Mouse (Mus musculus): ENCODE measurements at regions not wholly inside any gene's neighbourhood (a gene's known extent, or its start where the extent isn't known, plus 50 kb on each side); places are given as distances from the start of the nearest gene placed in this dataset.
A peak's percentile ranks its signal among the peaks of the same experiment; 100 is the strongest.

DNA sequence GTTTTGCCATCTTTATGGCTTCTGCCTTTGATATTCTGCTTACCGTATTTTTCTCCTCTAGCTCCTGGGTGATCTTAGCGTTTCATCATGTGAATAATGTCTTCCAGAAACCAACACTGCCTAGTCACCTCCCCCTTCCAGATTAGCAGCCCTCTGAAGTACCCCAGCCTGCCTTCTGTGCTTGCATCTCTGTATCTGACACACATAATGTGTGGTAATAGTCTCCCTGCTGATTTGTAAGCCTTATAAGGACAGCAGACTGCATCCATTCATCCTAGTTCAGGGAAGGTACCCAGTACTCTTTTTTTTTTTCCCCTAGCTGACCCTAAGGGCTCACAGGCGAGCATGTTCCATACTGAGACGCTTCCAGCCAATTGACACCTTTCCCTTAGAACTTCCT is 409.2 kb upstream of the Prickle1 start:
- Histone ChIP-seq H3K4me3 (ENCODE audit: low read depth, low read length) (no peak overlapping the region), H3K9me3 (ENCODE audit: control insufficient read depth, low read length) (no peaks in the 10 kb centered on the region), H3K27me3 (replicated peaks; ENCODE audit: control insufficient read depth, insufficient read depth, low read length) (no peaks in the 10 kb centered on the region), H3K4me1 (replicated peaks; ENCODE audit: control insufficient read depth, insufficient read depth, low read length) (no peaks in the 10 kb centered on the region), H3K4me2 (no peak overlapping the region), H3K36me3 (ENCODE audit: control insufficient read depth, insufficient read depth, low read length) (no peaks in the 10 kb centered on the region), H3K9ac (ENCODE audit: low read depth, low read length) (no peak overlapping the region), H3K27ac (ENCODE audit: low read depth, low read length) (no peak overlapping the region)
- DNase-seq (ENCODE audit: low spot score) (no peak), ATAC-seq (replicated peaks; ENCODE audit: low FRiP score) (no peak)
- 30% methylated on average over 4 of the region's 4 CpGs for WGBS

DNA sequence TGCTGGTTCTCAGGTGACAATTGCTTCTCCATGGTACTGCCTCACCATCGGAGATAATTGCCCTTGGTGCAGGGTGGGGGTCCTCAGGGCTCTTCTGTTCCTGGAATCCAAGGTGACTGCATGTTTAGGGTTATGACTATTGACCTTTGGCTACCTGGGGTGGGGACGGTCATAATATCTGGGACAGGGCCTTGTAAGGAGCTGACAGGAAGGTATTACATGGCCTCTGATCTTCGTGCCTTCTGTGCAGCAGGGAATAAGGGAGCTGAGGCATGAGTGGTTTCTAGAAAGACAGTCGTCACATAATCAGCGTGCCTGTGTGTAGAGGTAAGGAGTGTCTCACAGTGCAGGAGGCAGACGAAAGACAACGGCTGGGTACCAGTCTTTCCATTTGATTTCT is 407.5 kb upstream of the Prickle1 start:
- DNase-seq (ENCODE audit: low spot score) (no peak), ATAC-seq (replicated peaks; ENCODE audit: low FRiP score) (no peak)
- no peaks in the 10 kb centered on the region for H3K27me3 ChIP-seq (replicated peaks; ENCODE audit: control insufficient read depth, insufficient read depth, low read length)
- no peak overlapping the region for H3K27ac ChIP-seq (ENCODE audit: low read depth, low read length)
- no peak overlapping the region for H3K4me2 ChIP-seq
- 75% methylated on average over 7 of the region's 7 CpGs for WGBS
- H3K9me3 ChIP-seq (ENCODE audit: control insufficient read depth, low read length) = no peaks in the 10 kb centered on the region
- H3K4me3 ChIP-seq (ENCODE audit: low read depth, low read length) = no peak overlapping the region
- no peak overlapping the region for H3K9ac ChIP-seq (ENCODE audit: low read depth, low read length)
- H3K4me1 ChIP-seq (replicated peaks; ENCODE audit: control insufficient read depth, insufficient read depth, low read length) = no peaks in the 10 kb centered on the region
- H3K36me3 ChIP-seq (ENCODE audit: control insufficient read depth, insufficient read depth, low read length) = no peaks in the 10 kb centered on the region

DNA sequence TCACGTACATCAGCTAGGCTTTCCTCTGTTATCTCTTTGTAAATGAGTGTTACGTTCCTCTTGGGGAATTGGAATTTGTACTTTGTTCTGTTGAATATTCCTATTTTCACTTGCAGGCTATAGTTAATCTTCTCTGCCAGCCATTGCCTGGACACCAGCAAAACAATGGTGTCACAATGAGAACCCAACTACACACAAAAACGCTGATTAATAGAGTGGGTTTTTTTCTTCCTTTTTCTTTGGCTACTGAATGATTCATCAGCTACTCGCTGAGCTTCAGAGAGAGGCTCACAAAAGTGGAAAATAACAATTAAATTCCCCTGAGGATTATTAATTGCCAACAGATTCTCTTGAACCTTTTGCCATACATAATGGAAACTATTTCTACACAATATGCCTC is 398.9 kb upstream of the Prickle1 start:
- H3K27ac ChIP-seq (ENCODE audit: low read depth, low read length) = no peak overlapping the region
- 66% methylated on average over 4 of the region's 4 CpGs for WGBS
- no peaks in the 10 kb centered on the region for H3K36me3 ChIP-seq (ENCODE audit: control insufficient read depth, insufficient read depth, low read length)
- H3K4me3 ChIP-seq (ENCODE audit: low read depth, low read length) = no peak overlapping the region
- no peak overlapping the region for H3K4me2 ChIP-seq
- no peaks in the 10 kb centered on the region for H3K4me1 ChIP-seq (replicated peaks; ENCODE audit: control insufficient read depth, insufficient read depth, low read length)
- no peaks in the 10 kb centered on the region for H3K27me3 ChIP-seq (replicated peaks; ENCODE audit: control insufficient read depth, insufficient read depth, low read length)
- no peaks in the 10 kb centered on the region for H3K9me3 ChIP-seq (ENCODE audit: control insufficient read depth, low read length)
- H3K9ac ChIP-seq (ENCODE audit: low read depth, low read length) = no peak overlapping the region
- DNase-seq (ENCODE audit: low spot score) = no peak
- ATAC-seq (replicated peaks; ENCODE audit: low FRiP score) = no peak

DNA sequence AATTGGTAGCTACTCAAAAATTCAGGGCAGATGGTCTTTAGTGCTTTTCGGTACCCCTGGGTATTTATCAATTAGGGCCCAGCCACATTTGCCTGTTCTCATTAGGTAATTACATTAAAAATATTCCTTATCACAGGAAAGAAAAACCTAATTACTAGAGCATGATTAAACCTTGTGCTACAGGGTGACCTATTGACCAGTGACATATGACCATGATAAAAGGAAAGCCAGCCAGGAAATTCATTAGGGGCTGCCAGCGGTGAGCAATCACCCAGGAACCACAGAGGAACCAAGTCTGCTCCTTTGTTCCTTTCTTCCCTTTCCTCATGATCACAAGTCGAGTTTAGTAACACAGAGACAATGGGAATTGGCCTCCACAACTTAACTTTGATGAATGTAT is 394.4 kb upstream of the Prickle1 start:
- DNase-seq (ENCODE audit: low spot score) (no peak), ATAC-seq (replicated peaks; ENCODE audit: low FRiP score) (no peak)
- no peaks in the 10 kb centered on the region for H3K4me1 ChIP-seq (replicated peaks; ENCODE audit: control insufficient read depth, insufficient read depth, low read length)
- H3K9ac ChIP-seq (ENCODE audit: low read depth, low read length) = no peak overlapping the region
- 35% methylated on average over 3 of the region's 3 CpGs for WGBS
- H3K4me2 ChIP-seq = no peak overlapping the region
- no peaks in the 10 kb centered on the region for H3K27me3 ChIP-seq (replicated peaks; ENCODE audit: control insufficient read depth, insufficient read depth, low read length)
- H3K9me3 ChIP-seq (ENCODE audit: control insufficient read depth, low read length) = no peaks in the 10 kb centered on the region
- H3K4me3 ChIP-seq (ENCODE audit: low read depth, low read length) = no peak overlapping the region
- H3K36me3 ChIP-seq (ENCODE audit: control insufficient read depth, insufficient read depth, low read length) = no peaks in the 10 kb centered on the region
- H3K27ac ChIP-seq (ENCODE audit: low read depth, low read length) = no peak overlapping the region

DNA sequence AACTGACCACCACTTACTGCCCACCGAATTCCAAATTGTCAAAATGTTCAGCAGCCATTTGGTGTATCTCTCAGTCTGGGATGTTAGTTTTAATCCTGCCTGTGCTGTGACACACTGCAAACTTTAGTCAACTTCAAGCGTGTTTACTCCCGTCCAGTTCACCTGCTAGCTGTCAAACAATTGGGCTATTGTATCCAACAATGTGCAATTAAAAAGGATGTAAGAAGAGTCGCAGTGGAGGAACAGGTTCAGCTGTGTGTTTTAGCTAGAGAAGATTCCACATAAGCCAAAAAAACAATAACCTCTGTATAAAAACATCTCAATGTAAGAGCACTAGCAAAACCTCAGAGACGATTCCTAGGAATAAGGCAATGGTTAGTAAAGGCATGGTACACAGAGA is 392.7 kb upstream of the Prickle1 start:
- Histone ChIP-seq H3K4me2 (no peak overlapping the region), H3K27ac (ENCODE audit: low read depth, low read length) (no peak overlapping the region), H3K36me3 (ENCODE audit: control insufficient read depth, insufficient read depth, low read length) (no peaks in the 10 kb centered on the region), H3K4me1 (replicated peaks; ENCODE audit: control insufficient read depth, insufficient read depth, low read length) (no peaks in the 10 kb centered on the region), H3K4me3 (ENCODE audit: low read depth, low read length) (no peak overlapping the region), H3K9ac (ENCODE audit: low read depth, low read length) (no peak overlapping the region), H3K9me3 (ENCODE audit: control insufficient read depth, low read length) (no peaks in the 10 kb centered on the region), H3K27me3 (replicated peaks; ENCODE audit: control insufficient read depth, insufficient read depth, low read length) (no peaks in the 10 kb centered on the region)
- ATAC-seq (replicated peaks; ENCODE audit: low FRiP score) (no peak), DNase-seq (ENCODE audit: low spot score) (no peak)
- 79% methylated on average over 5 of the region's 5 CpGs for WGBS

DNA sequence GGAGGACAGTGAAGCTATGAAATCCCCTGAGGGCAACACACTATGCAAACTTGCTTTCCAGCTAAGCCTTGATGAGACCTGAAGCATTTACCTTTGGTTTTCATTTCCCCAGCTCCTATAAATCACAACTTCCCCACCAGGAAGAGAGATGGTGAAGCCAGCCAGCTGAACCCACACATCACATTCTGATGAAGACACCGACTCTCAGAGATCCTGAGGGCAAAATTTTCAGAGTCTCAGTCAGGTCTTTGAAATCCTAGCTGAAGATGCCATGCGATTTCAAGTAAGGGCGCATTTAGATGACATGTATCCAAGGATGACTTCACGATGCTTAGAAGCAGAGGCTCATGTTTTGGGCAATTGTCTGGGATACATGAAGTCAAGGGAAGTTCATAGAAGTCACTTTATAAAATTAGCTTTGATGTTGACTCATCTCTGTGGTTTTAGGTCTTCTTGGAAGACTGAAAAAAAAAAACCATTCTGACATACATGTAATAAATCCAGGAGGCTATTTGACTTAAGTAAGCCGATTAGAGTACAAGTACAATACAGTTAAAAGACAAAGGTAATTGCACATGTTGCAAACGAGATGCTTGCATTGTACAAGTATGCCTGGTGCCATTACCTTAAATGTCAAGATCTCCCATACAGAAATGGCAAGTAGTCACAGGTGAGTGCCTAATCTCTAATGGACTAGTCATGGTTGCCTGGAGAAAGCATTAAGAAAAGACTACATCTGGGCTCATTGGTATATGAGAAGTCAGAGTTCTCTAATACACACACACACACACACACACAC is 391.1 kb upstream of the Prickle1 start:
- Histone ChIP-seq H3K27ac (ENCODE audit: low read depth, low read length) (no peak overlapping the region), H3K4me1 (replicated peaks; ENCODE audit: control insufficient read depth, insufficient read depth, low read length) (no peaks in the 10 kb centered on the region), H3K36me3 (ENCODE audit: control insufficient read depth, insufficient read depth, low read length) (no peaks in the 10 kb centered on the region), H3K27me3 (replicated peaks; ENCODE audit: control insufficient read depth, insufficient read depth, low read length) (no peaks in the 10 kb centered on the region), H3K9ac (ENCODE audit: low read depth, low read length) (no peak overlapping the region), H3K4me3 (ENCODE audit: low read depth, low read length) (no peak overlapping the region), H3K4me2 (no peak overlapping the region), H3K9me3 (ENCODE audit: control insufficient read depth, low read length) (no peaks in the 10 kb centered on the region)
- ATAC-seq (replicated peaks; ENCODE audit: low FRiP score) = no peak
- no peak for DNase-seq (ENCODE audit: low spot score)
- WGBS = 86% methylated on average over 6 of the region's 6 CpGs

DNA sequence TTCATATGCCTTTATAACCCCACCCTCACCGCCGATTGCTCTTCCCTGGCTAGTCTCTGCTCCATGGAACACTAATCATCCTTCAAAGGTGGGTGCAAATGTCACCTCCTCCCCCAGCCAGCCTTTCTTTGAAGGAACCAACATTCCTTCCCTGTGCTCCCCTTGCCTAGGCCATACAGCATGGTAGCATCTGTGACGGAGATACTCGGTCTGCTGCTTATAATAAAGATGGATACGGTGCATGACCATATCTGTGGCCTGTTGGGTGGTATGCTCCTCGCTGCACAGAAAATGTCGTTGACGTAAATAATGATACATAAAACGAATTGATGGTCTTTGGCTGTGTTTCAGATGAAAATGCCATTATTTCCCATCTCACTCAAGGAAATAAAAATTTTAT is 386.4 kb upstream of the Prickle1 start:
- ATAC-seq (replicated peaks; ENCODE audit: low FRiP score) (no peak), DNase-seq (ENCODE audit: low spot score) (no peak)
- 81% methylated on average over 9 of the region's 9 CpGs for WGBS
- no peaks in the 10 kb centered on the region for H3K27me3 ChIP-seq (replicated peaks; ENCODE audit: control insufficient read depth, insufficient read depth, low read length)
- H3K27ac ChIP-seq (ENCODE audit: low read depth, low read length) = no peak overlapping the region
- H3K9ac ChIP-seq (ENCODE audit: low read depth, low read length) = no peak overlapping the region
- no peaks in the 10 kb centered on the region for H3K36me3 ChIP-seq (ENCODE audit: control insufficient read depth, insufficient read depth, low read length)
- H3K9me3 ChIP-seq (ENCODE audit: control insufficient read depth, low read length) = no peaks in the 10 kb centered on the region
- no peak overlapping the region for H3K4me3 ChIP-seq (ENCODE audit: low read depth, low read length)
- no peak overlapping the region for H3K4me2 ChIP-seq
- H3K4me1 ChIP-seq (replicated peaks; ENCODE audit: control insufficient read depth, insufficient read depth, low read length) = no peaks in the 10 kb centered on the region

DNA sequence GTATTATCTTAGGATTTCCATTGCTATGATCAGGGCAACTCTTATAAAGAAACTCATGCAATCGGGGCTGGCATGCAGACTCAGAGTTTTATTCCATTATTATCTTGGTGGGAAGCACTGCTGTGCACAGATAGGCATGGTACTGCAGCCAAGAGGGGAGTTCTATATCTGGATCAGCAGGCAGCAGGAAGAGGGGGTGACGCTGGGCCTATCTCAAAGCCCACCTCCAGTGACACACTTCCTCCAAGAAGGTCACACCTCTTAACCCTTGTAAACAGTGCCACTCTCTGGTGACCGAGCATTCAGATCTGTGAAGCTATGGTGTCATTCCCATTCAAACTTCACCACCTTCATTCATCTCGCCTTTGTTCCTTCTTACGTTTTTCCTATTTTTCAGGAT is 381.8 kb upstream of the Prickle1 start:
- H3K36me3 ChIP-seq (ENCODE audit: control insufficient read depth, insufficient read depth, low read length) = no peaks in the 10 kb centered on the region
- no peak overlapping the region for H3K27ac ChIP-seq (ENCODE audit: low read depth, low read length)
- no peaks in the 10 kb centered on the region for H3K27me3 ChIP-seq (replicated peaks; ENCODE audit: control insufficient read depth, insufficient read depth, low read length)
- ATAC-seq (replicated peaks; ENCODE audit: low FRiP score) (peak; percentile 72), DNase-seq (ENCODE audit: low spot score) (no peak)
- H3K9ac ChIP-seq (ENCODE audit: low read depth, low read length) = no peak overlapping the region
- no peaks in the 10 kb centered on the region for H3K9me3 ChIP-seq (ENCODE audit: control insufficient read depth, low read length)
- H3K4me2 ChIP-seq = no peak overlapping the region
- peaks cover 5% of the 10 kb centered on the region for H3K4me1 ChIP-seq (replicated peaks; ENCODE audit: control insufficient read depth, insufficient read depth, low read length)
- WGBS = 50% methylated on average over 5 of the region's 5 CpGs
- no peak overlapping the region for H3K4me3 ChIP-seq (ENCODE audit: low read depth, low read length)

DNA sequence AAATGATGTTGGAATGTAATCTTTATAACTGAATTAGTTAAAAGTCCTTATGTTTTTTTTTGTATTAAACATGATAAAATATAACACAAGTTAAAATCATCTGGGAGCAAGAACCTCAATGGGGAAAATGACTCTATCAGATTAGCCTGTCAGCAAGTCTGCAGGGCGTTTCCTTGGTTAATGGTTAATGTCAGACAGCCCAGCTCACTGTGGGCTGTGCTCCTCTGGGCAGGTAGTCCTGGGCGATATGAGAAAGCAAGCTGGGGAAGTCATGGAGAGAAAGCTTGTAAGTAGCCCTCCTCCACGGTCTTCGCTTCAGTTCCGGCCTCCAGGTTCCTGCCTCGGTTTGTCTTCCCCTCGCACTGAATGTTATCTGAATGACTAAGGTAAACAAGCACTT is 379.0 kb upstream of the Prickle1 start:
- Histone ChIP-seq H3K36me3 (ENCODE audit: control insufficient read depth, insufficient read depth, low read length) (no peaks in the 10 kb centered on the region), H3K27ac (ENCODE audit: low read depth, low read length) (no peak overlapping the region), H3K9me3 (ENCODE audit: control insufficient read depth, low read length) (no peaks in the 10 kb centered on the region), H3K27me3 (replicated peaks; ENCODE audit: control insufficient read depth, insufficient read depth, low read length) (no peaks in the 10 kb centered on the region), H3K4me3 (ENCODE audit: low read depth, low read length) (no peak overlapping the region), H3K9ac (ENCODE audit: low read depth, low read length) (no peak overlapping the region), H3K4me2 (no peak overlapping the region; the same call in 1 of the 2 replicates), H3K4me1 (replicated peaks; ENCODE audit: control insufficient read depth, insufficient read depth, low read length) (peaks cover 5% of the 10 kb centered on the region)
- DNase-seq (ENCODE audit: low spot score) (no peak), ATAC-seq (replicated peaks; ENCODE audit: low FRiP score) (peak; percentile 36)
- WGBS = 23% methylated on average over 7 of the region's 7 CpGs

Measured in liver, embryonic 11.5 days (tissue).